Mouse (Mus musculus): ENCODE data around the gene S100a2. TPM values are rescaled to one million over a fixed set of nuclear protein-coding genes. Genes with fewer than 3 reads are reported as not detected.

The S100a2 gene
- polyA plus RNA-seq, 1 experiment from 2014 or later: not detected

DNA sequence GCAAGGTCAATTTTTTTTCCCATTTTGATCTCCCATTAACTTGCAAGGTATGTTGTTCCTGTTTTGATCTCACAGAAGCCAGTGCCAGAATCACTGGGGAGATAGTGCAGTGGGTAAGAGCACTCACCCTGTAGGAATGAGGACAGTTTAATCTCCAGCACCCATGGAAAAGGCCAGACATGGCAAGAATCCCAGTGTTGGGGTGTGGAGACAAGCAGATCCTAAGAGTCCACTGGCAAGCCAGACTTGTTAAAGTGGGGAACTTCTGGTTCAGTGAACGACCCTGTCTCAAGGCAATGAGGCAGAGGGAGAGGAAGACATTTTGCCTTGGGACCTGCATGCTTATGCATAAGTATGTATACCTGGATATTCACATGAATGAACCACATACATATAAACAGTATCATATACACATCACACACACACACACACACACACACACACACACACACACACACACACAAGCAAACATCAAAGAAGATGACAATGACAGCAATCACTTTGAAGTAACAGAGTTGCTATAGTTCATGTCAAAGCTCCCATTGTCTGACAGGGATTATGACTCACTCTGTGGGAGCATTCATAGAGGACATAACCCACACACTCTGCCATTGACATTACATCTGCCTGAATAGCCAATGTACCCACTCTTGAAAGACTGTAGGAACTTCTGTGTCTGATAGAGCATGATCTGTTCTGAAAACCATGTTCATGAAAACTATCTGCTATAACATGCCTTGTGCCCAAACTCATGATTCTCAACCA, 48.6 kb downstream of the S100a2 start:
- H3K4me3 ChIP-seq (ENCODE audit: low read length): no peak overlapping the region
- no peak overlapping the region for H3K4me2 ChIP-seq (replicated peaks; ENCODE audit: low read depth, low read length)
- no peaks in the 10 kb centered on the region for H3K27me3 ChIP-seq (ENCODE audit: control insufficient read depth, insufficient read depth, low read length)
- no peaks in the 10 kb centered on the region for H3K36me3 ChIP-seq (ENCODE audit: control insufficient read depth, insufficient read depth, low read length)
- no peak overlapping the region for H3K9ac ChIP-seq (ENCODE audit: low read depth, low read length)
- H3K27ac ChIP-seq (ENCODE audit: low read depth, low read length): no peak overlapping the region
- H3K4me1 ChIP-seq (ENCODE audit: control insufficient read depth, insufficient read depth, low read length): no peaks in the 10 kb centered on the region
- no peak for ATAC-seq (ENCODE audit: low FRiP score, low TSS enrichment)
- H3K9me3 ChIP-seq (ENCODE audit: control insufficient read depth, low read length): no peaks in the 10 kb centered on the region
- 50% methylated on average over 1 of the region's 1 CpGs for WGBS

DNA sequence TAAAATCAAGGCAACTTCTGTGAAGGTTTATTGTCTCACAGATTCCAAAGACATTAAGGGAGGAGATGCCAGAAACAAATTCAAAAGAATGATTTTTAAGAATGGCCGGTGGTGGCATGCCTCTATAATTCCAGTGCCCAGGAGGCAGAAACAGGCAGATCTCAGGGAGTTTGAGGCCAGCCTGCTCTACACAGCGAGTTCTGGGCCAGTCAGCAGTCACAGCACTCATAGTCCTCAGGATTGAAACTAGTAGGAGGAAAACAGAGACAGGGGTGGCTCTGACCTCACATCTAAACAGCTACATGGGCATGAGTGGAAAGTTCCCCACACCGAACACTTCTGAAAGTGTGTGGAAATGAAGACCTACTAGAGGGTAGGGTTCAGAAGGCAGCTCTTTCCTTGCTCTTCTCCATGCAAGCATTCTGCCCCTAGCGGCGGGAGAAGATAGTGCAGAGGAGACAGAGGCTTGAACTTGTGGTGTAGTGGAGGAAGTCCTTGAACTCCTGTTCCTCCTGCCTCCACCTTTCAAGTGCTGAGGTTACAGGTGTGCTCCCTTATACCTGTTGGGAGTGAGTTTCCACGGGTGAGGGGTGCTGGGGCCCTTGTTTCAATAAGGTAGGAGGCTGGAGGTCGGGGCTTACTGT, 49.6 kb downstream of the S100a2 start:
- Histone ChIP-seq H3K9me3 (ENCODE audit: control insufficient read depth, low read length) (no peaks in the 10 kb centered on the region), H3K27me3 (ENCODE audit: control insufficient read depth, insufficient read depth, low read length) (no peaks in the 10 kb centered on the region), H3K9ac (ENCODE audit: low read depth, low read length) (no peak overlapping the region), H3K27ac (ENCODE audit: low read depth, low read length) (no peak overlapping the region), H3K4me2 (replicated peaks; ENCODE audit: low read depth, low read length) (no peak overlapping the region), H3K4me3 (ENCODE audit: low read length) (no peak overlapping the region), H3K36me3 (ENCODE audit: control insufficient read depth, insufficient read depth, low read length) (no peaks in the 10 kb centered on the region), H3K4me1 (ENCODE audit: control insufficient read depth, insufficient read depth, low read length) (no peaks in the 10 kb centered on the region)
- ATAC-seq (ENCODE audit: low FRiP score, low TSS enrichment): no peak
- WGBS: 56% methylated on average over 7 of the region's 7 CpGs

DNA sequence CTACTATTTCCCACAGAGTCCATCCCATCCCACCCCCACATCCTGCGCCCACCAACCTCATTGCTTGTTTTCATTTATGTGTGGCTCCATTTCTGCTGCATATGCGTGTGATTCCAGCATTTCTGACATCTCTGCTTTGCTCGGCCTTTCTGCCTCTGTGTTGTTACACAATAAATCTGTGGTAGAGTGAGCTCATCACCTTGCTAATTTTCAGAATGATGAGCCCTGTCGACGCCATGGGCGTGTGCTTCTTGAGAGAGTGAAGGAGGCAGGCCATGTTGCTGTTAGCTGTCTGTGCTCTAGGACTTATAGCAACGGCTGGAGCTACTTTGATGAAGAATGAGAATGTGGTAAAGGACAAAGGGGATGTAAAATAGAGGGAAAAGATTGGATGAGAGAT, 50.9 kb downstream of the S100a2 start:
- H3K9me3 ChIP-seq (ENCODE audit: control insufficient read depth, low read length): no peaks in the 10 kb centered on the region
- no peaks in the 10 kb centered on the region for H3K36me3 ChIP-seq (ENCODE audit: control insufficient read depth, insufficient read depth, low read length)
- no peak overlapping the region for H3K4me3 ChIP-seq (ENCODE audit: low read length)
- H3K27me3 ChIP-seq (ENCODE audit: control insufficient read depth, insufficient read depth, low read length): no peaks in the 10 kb centered on the region
- H3K9ac ChIP-seq (ENCODE audit: low read depth, low read length): no peak overlapping the region
- ATAC-seq (ENCODE audit: low FRiP score, low TSS enrichment): no peak
- H3K27ac ChIP-seq (ENCODE audit: low read depth, low read length): no peak overlapping the region
- WGBS: 76% methylated on average over 7 of the region's 7 CpGs
- no peak overlapping the region for H3K4me2 ChIP-seq (replicated peaks; ENCODE audit: low read depth, low read length)
- H3K4me1 ChIP-seq (ENCODE audit: control insufficient read depth, insufficient read depth, low read length): no peaks in the 10 kb centered on the region

Other genes with a start within 250 kb of the S100a2 start
- 8.2 and 12.3 TPM in 2 replicates for gene Slc27a3, start 200.3 kb upstream of the S100a2 start, polyA plus RNA-seq (2014; fragmentation: Nextera tagmentation; extraction: Ambion mirVana)
- 24.0 and 39.2 TPM in 2 replicates for gene Ints3, start 156.6 kb upstream of the S100a2 start, polyA plus RNA-seq (2014; fragmentation: Nextera tagmentation; extraction: Ambion mirVana)
- 11.0 and 12.3 TPM in 2 replicates for gene Npr1, start 124.4 kb upstream of the S100a2 start, polyA plus RNA-seq (2014; fragmentation: Nextera tagmentation; extraction: Ambion mirVana)
- 245 and 262 TPM in 2 replicates for gene Ilf2, start 114.1 kb upstream of the S100a2 start, polyA plus RNA-seq (2014; fragmentation: Nextera tagmentation; extraction: Ambion mirVana)
- 58.5 and 67.6 TPM in 2 replicates for gene Snapin, start 99.2 kb upstream of the S100a2 start, polyA plus RNA-seq (2014; fragmentation: Nextera tagmentation; extraction: Ambion mirVana)
- gene Chtop, start 80.7 kb upstream of the S100a2 start, polyA plus RNA-seq (2014; fragmentation: Nextera tagmentation; extraction: Ambion mirVana): 98.8 and 105 TPM in 2 replicates
- gene S100a1, start 75.9 kb upstream of the S100a2 start, polyA plus RNA-seq (2014; fragmentation: Nextera tagmentation; extraction: Ambion mirVana): 50.7 and 55.9 TPM in 2 replicates
- gene S100a13, start 75.8 kb upstream of the S100a2 start, polyA plus RNA-seq (2014; fragmentation: Nextera tagmentation; extraction: Ambion mirVana): 30.2 and 38.0 TPM in 2 replicates
- gene S100a14, start 63.4 kb upstream of the S100a2 start, polyA plus RNA-seq (2014; fragmentation: Nextera tagmentation; extraction: Ambion mirVana): 1.1 and 1.6 TPM in 2 replicates
- gene S100a16, start 53.0 kb upstream of the S100a2 start, polyA plus RNA-seq (2014; fragmentation: Nextera tagmentation; extraction: Ambion mirVana): 175 and 198 TPM in 2 replicates
- 0.06 TPM in 1 of 2 replicates, not detected in the other for gene S100a3, start 29.7 kb upstream of the S100a2 start, polyA plus RNA-seq (2014; fragmentation: Nextera tagmentation; extraction: Ambion mirVana)
- gene Gm42674, start 11.7 kb downstream of the S100a2 start, polyA plus RNA-seq (2014; fragmentation: Nextera tagmentation; extraction: Ambion mirVana): not detected in 2 replicates
- gene S100a4, start 13.5 kb downstream of the S100a2 start, polyA plus RNA-seq (2014; fragmentation: Nextera tagmentation; extraction: Ambion mirVana): 2.7 and 3.9 TPM in 2 replicates
- 0.56 TPM in 1 of 2 replicates, not detected in the other for gene S100a5, start 18.3 kb downstream of the S100a2 start, polyA plus RNA-seq (2014; fragmentation: Nextera tagmentation; extraction: Ambion mirVana)
- 115 and 148 TPM in 2 replicates for gene S100a6, start 22.6 kb downstream of the S100a2 start, polyA plus RNA-seq (2014; fragmentation: Nextera tagmentation; extraction: Ambion mirVana)
- gene S100a7a, start 63.8 kb downstream of the S100a2 start, polyA plus RNA-seq (2014; fragmentation: Nextera tagmentation; extraction: Ambion mirVana): not detected in 2 replicates
- 2.4 and 4.2 TPM in 2 replicates for gene S100a8, start 78.7 kb downstream of the S100a2 start, polyA plus RNA-seq (2014; fragmentation: Nextera tagmentation; extraction: Ambion mirVana)
- gene S100a9, start 105.5 kb downstream of the S100a2 start, polyA plus RNA-seq (2014; fragmentation: Nextera tagmentation; extraction: Ambion mirVana): 1.3 and 2.0 TPM in 2 replicates
- gene Pglyrp4, start 136.7 kb downstream of the S100a2 start, polyA plus RNA-seq (2014; fragmentation: Nextera tagmentation; extraction: Ambion mirVana): not detected in 2 replicates
- gene Gm5849, start 187.6 kb downstream of the S100a2 start, polyA plus RNA-seq (2014; fragmentation: Nextera tagmentation; extraction: Ambion mirVana): not detected in 2 replicates

Data from kidney, embryonic 14.5 days (tissue).